19 mouse cellular contexts compared by ENCODE assay signal in the genomic region with DNA sequence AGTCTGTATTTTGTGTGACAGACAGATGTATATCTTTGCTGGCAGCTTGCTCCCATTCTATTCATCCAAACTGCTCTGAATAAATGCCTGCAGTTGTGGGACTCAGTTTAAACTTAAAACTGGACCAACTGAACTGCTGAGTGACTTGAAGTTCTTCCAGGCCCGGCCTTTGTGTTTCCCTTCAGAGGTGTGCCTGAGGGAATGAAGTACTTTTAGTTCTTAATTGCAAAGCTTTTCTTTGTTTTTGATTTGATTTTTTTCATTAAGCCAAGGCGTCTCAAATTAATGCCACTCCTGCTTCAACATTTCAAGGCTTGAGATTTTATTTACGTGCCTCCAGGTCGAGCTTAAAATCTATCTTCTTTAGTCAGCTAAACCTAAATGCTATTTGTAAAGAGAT.
DNase-seq lines count a peak whose midpoint lies in the region; ATAC-seq lines count a peak whose summit lies in the region.
"Had no signal": no experiment of that assay in that cellular context is flagged by ENCODE, and none has a peak within 500 bp of the region (broad histone marks: within the 10 kb centered on the region; RNA-seq: fewer than 3 reads in every experiment).

No protein-coding gene starts in this region.

- WGBS in midbrain, embryonic 11.5 days: 87% methylated on average over 4 of the region's 4 CpGs
- 88% methylated on average over 4 of the region's 4 CpGs for WGBS in midbrain, embryonic 10.5 days

- H3K4me1 ChIP-seq in midbrain, embryonic 11.5 days (ENCODE audit: control insufficient read depth, insufficient read depth, low read length): no peaks in the 10 kb centered on the region
- H3K4me1 ChIP-seq in midbrain, embryonic 10.5 days: no peaks in the 10 kb centered on the region

- no peaks in the 10 kb centered on the region for H3K27me3 ChIP-seq in midbrain, embryonic 11.5 days (ENCODE audit: control insufficient read depth, insufficient read depth, low read length)
- no peaks in the 10 kb centered on the region for H3K27me3 ChIP-seq in midbrain, embryonic 10.5 days (ENCODE audit: low read depth, poor library complexity, severe bottlenecking)
- H3K27me3 ChIP-seq: CH12.LX, Patski had no signal

- no peak overlapping the region for H3K27ac ChIP-seq in midbrain, embryonic 11.5 days (ENCODE audit: low read depth, low read length)
- H3K27ac ChIP-seq in midbrain, embryonic 10.5 days (replicated peaks): no peak overlapping the region

- no peaks in the 10 kb centered on the region for H3K36me3 ChIP-seq in midbrain, embryonic 11.5 days (ENCODE audit: control insufficient read depth, insufficient read depth, low read length)
- H3K36me3 ChIP-seq in midbrain, embryonic 10.5 days: no peaks in the 10 kb centered on the region
- H3K36me3 ChIP-seq: G1E had no signal

- no peak overlapping the region for H3K4me3 ChIP-seq in midbrain, embryonic 11.5 days (ENCODE audit: low read depth, low read length)
- H3K4me3 ChIP-seq in midbrain, embryonic 10.5 days: no peak overlapping the region

- H3K9ac ChIP-seq in midbrain, embryonic 11.5 days (ENCODE audit: low read length): no peak overlapping the region

- DNase-seq in midbrain, embryonic 11.5 days (ENCODE audit: low spot score, missing footprints): peak; percentile 54
- DNase-seq in midbrain, embryonic 10.5 days (ENCODE audit: low spot score): no peak
- DNase-seq in fat pad, adult 2 months (ENCODE audit: extremely low read depth, low read depth, low spot score): peak; percentile 56
- no peak for DNase-seq in layer of hippocampus, adult 9-11 months
- DNase-seq: adrenal gland, adult 2 months; adrenal gland, adult 8-10 months; adrenal gland, postnatal 10 days; adrenal gland, postnatal 14 days; adrenal gland, postnatal 25 days; adrenal gland, postnatal 36 days; B cell, adult 2 months; cerebellum, adult 11 months; cerebellum, adult 11-12 months; cerebellum, adult 18-20 months had no signal

- no peak for ATAC-seq in midbrain, embryonic 11.5 days (ENCODE audit: low FRiP score)
- ATAC-seq: activated CD4-positive, CD25-positive, alpha-beta regulatory T cell, adult 4 months; CD4-positive, CD25-positive, alpha-beta regulatory T cell, adult 4 months; Patski had no signal

- no peak overlapping the region for H3K4me2 ChIP-seq in midbrain, embryonic 11.5 days

- H3K9me3 ChIP-seq in midbrain, embryonic 11.5 days (ENCODE audit: control insufficient read depth, low read length): no peaks in the 10 kb centered on the region
- no peaks in the 10 kb centered on the region for H3K9me3 ChIP-seq in midbrain, embryonic 10.5 days (replicated peaks)

Comparison
In these comparisons a context has a peak if more than half of its experiments do, and no peak if none do; other contexts are left out.
1. DNase-seq: peak in midbrain, embryonic 11.5 days (single experiment) and fat pad, adult 2 months (single experiment); none in midbrain, embryonic 10.5 days (single experiment) and layer of hippocampus, adult 9-11 months (single experiment).